In genomic region chr3:52254496-52254895, GRCm38 (mm10) we compare ENCODE assay signal across 17 mouse cellular contexts.
"Had no signal": no experiment of that assay in that cellular context is flagged by ENCODE, and none has a peak within 500 bp of the region (broad histone marks: within the 10 kb centered on the region; RNA-seq: fewer than 3 reads in every experiment).

No protein-coding gene starts in this region.

- DNase-seq: gastrocnemius, postnatal 10 days; gastrocnemius, postnatal 25 days; kidney, adult 11 months; layer of hippocampus, adult 9-11 months had no signal

- ATAC-seq: hindbrain, postnatal 0 days; liver, embryonic 12.5 days had no signal

- H3K9me3 ChIP-seq: heart, embryonic 13.5 days; heart, embryonic 15.5 days; hindbrain, embryonic 13.5 days; hindbrain, embryonic 15.5 days; kidney, embryonic 15.5 days; limb, embryonic 13.5 days; limb, embryonic 15.5 days; liver, embryonic 12.5 days had no signal

- H3K27ac ChIP-seq: gastrocnemius, adult 2 months; heart, embryonic 13.5 days; heart, embryonic 15.5 days; hindbrain, embryonic 13.5 days; hindbrain, embryonic 15.5 days; hindbrain, postnatal 0 days; kidney, embryonic 15.5 days; kidney, postnatal 0 days; limb, embryonic 13.5 days; limb, embryonic 15.5 days; liver, embryonic 12.5 days; liver, embryonic 14.5 days had no signal

- H3K9ac ChIP-seq: heart, embryonic 13.5 days; heart, embryonic 15.5 days; hindbrain, embryonic 13.5 days; hindbrain, embryonic 15.5 days; kidney, embryonic 15.5 days; limb, embryonic 13.5 days; limb, embryonic 15.5 days; liver, embryonic 12.5 days; liver, embryonic 14.5 days had no signal

- H3K4me3 ChIP-seq: gastrocnemius, adult 2 months; heart, embryonic 13.5 days; heart, embryonic 15.5 days; hindbrain, embryonic 13.5 days; hindbrain, embryonic 15.5 days; kidney, embryonic 15.5 days; limb, embryonic 13.5 days; limb, embryonic 15.5 days; liver, embryonic 12.5 days had no signal

- H3K4me2 ChIP-seq: heart, embryonic 11.5 days; heart, embryonic 13.5 days; heart, embryonic 15.5 days; hindbrain, embryonic 13.5 days; hindbrain, embryonic 15.5 days; kidney, embryonic 15.5 days; limb, embryonic 13.5 days; limb, embryonic 15.5 days; liver, embryonic 12.5 days had no signal

- H3K36me3 ChIP-seq: heart, embryonic 13.5 days; heart, embryonic 15.5 days; hindbrain, embryonic 13.5 days; hindbrain, embryonic 15.5 days; kidney, embryonic 15.5 days; limb, embryonic 13.5 days; limb, embryonic 15.5 days; liver, embryonic 12.5 days had no signal

- H3K4me1 ChIP-seq: liver, embryonic 12.5 days had no signal
